Mouse (Mus musculus) brain, embryonic 14.5 days (tissue): ENCODE results near the gene Plekha6.

Experiments used
- CTCF ChIP-seq: fragments of 200-500 bp; IDR thresholded peaks from 2 replicates; pipeline ENCODE4 v1.5.1; 2012; ENCODE audit warnings: inconsistent platforms, mild to moderate bottlenecking, moderate library complexity, borderline replicate concordance; ENCODE audit not compliant: insufficient read depth, insufficient read length; ENCODE audit errors: extremely low read depth
- POLR2A ChIP-seq: fragments of 200-500 bp; IDR thresholded peaks from 2 replicates; pipeline ENCODE4 v1.6.1; 2012; ENCODE audit warnings: mild to moderate bottlenecking, inconsistent platforms, borderline replicate concordance; ENCODE audit not compliant: poor library complexity, insufficient read depth, insufficient read length, severe bottlenecking; ENCODE audit errors: extremely low read depth

DNA sequence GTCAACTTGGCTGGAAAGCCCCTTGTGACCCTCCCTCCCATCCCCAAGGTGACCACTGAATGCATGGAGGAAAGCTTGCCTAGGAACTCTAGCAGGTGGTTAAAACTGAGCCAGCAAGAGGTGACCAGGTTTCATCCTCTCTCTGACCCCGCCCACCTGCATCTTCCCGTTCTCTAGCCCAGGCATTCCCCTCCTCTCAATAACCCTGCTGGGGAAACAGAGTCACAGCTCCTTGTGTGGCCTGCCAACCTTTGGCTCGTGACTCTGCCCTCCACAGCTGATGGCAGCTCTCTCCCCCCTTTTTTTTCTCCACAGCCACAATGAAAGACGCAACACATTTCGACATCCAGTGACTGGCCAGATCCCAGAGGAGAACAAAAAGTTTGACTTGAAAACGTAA is 94.7 kb downstream of the Plekha6 start:
- TF ChIP-seq POLR2A, result no peak
- TF ChIP-seq CTCF, result no peak
